Mouse (Mus musculus) myocyte (in vitro differentiated cells): ENCODE results near the gene Gstp3. TPM values are rescaled to one million over a fixed set of nuclear protein-coding genes. Genes with fewer than 3 reads are reported as not detected.

Experiments
- H3K27me3 ChIP-seq: one replicate; pipeline ENCODE4 v1.6.1; 2011; ENCODE audit not compliant: control insufficient read depth, insufficient read depth, insufficient read length
- H3K36me3 ChIP-seq: one replicate; pipeline ENCODE4 v1.6.1; 2011; ENCODE audit not compliant: control insufficient read depth, insufficient read depth
- H3K4me2 ChIP-seq: one replicate; pipeline ENCODE4 v1.6.1; 2011; ENCODE audit warnings: low read depth, control low read depth
- H3K4me3 ChIP-seq: one replicate; pipeline ENCODE4 v1.5.1; 2011; ENCODE audit warnings: mild to moderate bottlenecking, control low read depth, moderate library complexity
- H3K79me2 ChIP-seq: one replicate; pipeline ENCODE4 v1.6.1; 2011; ENCODE audit not compliant: control insufficient read depth, insufficient read depth
- H3ac ChIP-seq: one replicate; pipeline ENCODE4 v1.6.1; 2011; ENCODE audit not compliant: control insufficient read depth, insufficient read length
- CEBPB ChIP-seq: IDR thresholded peaks from 2 replicates; pipeline ENCODE4 v1.6.1; 2011; ENCODE audit warnings: mild to moderate bottlenecking, moderate library complexity; ENCODE audit not compliant: poor library complexity, insufficient read depth, severe bottlenecking
- E2F4 ChIP-seq: IDR thresholded peaks from one replicate; pipeline ENCODE4 v1.6.1; 2011; ENCODE audit warnings: mild to moderate bottlenecking, control low read depth, moderate library complexity; ENCODE audit not compliant: insufficient read depth
- MAX ChIP-seq: IDR thresholded peaks from one replicate; pipeline ENCODE4 v1.6.1; 2011; ENCODE audit warnings: low read depth, mild to moderate bottlenecking, control low read depth
- MYOD1 ChIP-seq, 3 experiments: IDR thresholded peaks; one replicate each; pipeline ENCODE4 v1.6.1; 2011; ENCODE audit warnings: control low read depth in 2 of 3, low read depth in 2 of 3, mild to moderate bottlenecking in 2 of 3, moderate library complexity in 1 of 3; ENCODE audit not compliant: insufficient read length in 2 of 3, control insufficient read depth in 1 of 3
- MYOG ChIP-seq, 3 experiments: IDR thresholded peaks; one replicate each; pipeline ENCODE4 v1.6.1; 2011; ENCODE audit warnings: control low read depth in 2 of 3, low read depth in 2 of 3, mild to moderate bottlenecking in 2 of 3; ENCODE audit not compliant: insufficient read length in 2 of 3, control insufficient read depth in 1 of 3, insufficient read depth in 1 of 3
- POLR2A ChIP-seq: IDR thresholded peaks from one replicate; pipeline ENCODE4 v1.6.1; 2011; ENCODE audit warnings: low read depth, mild to moderate bottlenecking, control low read depth, moderate library complexity; ENCODE audit not compliant: insufficient read length
- POLR2AphosphoS2 ChIP-seq: IDR thresholded peaks from one replicate; pipeline ENCODE4 v1.6.1; 2011; ENCODE audit warnings: low read depth, control low read depth; ENCODE audit not compliant: insufficient read length
- REST ChIP-seq: IDR thresholded peaks from one replicate; pipeline ENCODE4 v1.6.1; 2011; ENCODE audit warnings: mild to moderate bottlenecking, control low read depth, moderate library complexity; ENCODE audit not compliant: insufficient read depth, insufficient read length
- SRF ChIP-seq: IDR thresholded peaks from one replicate; pipeline ENCODE4 v1.6.1; 2011; ENCODE audit warnings: low read depth; ENCODE audit not compliant: control insufficient read depth, insufficient read length
- TCF12 ChIP-seq: IDR thresholded peaks from one replicate; pipeline ENCODE4 v1.6.1; 2011; ENCODE audit warnings: mild to moderate bottlenecking, control low read depth; ENCODE audit not compliant: poor library complexity, insufficient read depth, severe bottlenecking
- TCF3 ChIP-seq: IDR thresholded peaks from one replicate; pipeline ENCODE4 v1.6.1; 2011; ENCODE audit warnings: low read depth, control low read depth; ENCODE audit not compliant: insufficient read length
- USF1 ChIP-seq: IDR thresholded peaks from one replicate; pipeline ENCODE4 v1.6.1; 2011; ENCODE audit warnings: low read depth, mild to moderate bottlenecking, control low read depth, moderate library complexity
- polyA plus RNA-seq: library from polyadenylated mRNA; unstranded; fragments of >200 nt; fragmentation: generic; extraction: Trizol; gene quantifications from one replicate; pipeline ENCODE4 v1.2.1, GENCODE M21; 2012; ENCODE audit warnings: missing spikeins

The Gstp3 gene
- polyA plus RNA-seq, 1 experiment = 0.25 TPM

- Histone ChIP-seq H3K4me2 (peak overlapping the region; percentile 57), H3K36me3 (no peaks in the 10 kb centered on the region), H3ac (no peak overlapping the region), H3K27me3 (no peaks in the 10 kb centered on the region), H3K4me3 (no peak overlapping the region), H3K79me2 (no peaks in the 10 kb centered on the region)
- no peak for TF ChIP-seq POLR2A
- no peak for TF ChIP-seq MYOD1 (IDR thresholded peaks at IDR 0.05; ENCODE audit: control insufficient read depth in 1 of 3, insufficient read length in 2 of 3, low read depth in 2 of 3)
Measured at GRCm38 (mm10) chr19:4091383-4091782, 32.0 kb upstream of the Gstp3 start.

GRCm38 (mm10) chr19:4090446-4090845, 31.1 kb upstream of the Gstp3 start:
- Histone ChIP-seq H3K27me3 (no peaks in the 10 kb centered on the region), H3K79me2 (no peaks in the 10 kb centered on the region), H3ac (no peak overlapping the region), H3K4me3 (no peak overlapping the region), H3K4me2 (peak overlapping the region; percentile 57), H3K36me3 (no peaks in the 10 kb centered on the region)
- TF ChIP-seq USF1 (no peak), MYOG (IDR thresholded peaks at IDR 0.05; ENCODE audit: control insufficient read depth in 1 of 3, insufficient read depth in 1 of 3, insufficient read length in 2 of 3, low read depth in 2 of 3) (peak in 2 of 3 experiments; percentile 18 to 43), MYOD1 (IDR thresholded peaks at IDR 0.05; ENCODE audit: control insufficient read depth in 1 of 3, insufficient read length in 2 of 3, low read depth in 2 of 3) (peak in 2 of 3 experiments; percentile 67 to 80), POLR2AphosphoS2 (no peak), TCF3 (peak; percentile 26), CEBPB (no peak)

- H3K79me2 ChIP-seq = no peaks in the 10 kb centered on the region
- no peak for TF ChIP-seq CEBPB
- TF ChIP-seq SRF = no peak
- no peak for TF ChIP-seq E2F4
- no peak for TF ChIP-seq POLR2AphosphoS2
- no peak for TF ChIP-seq MAX
- TF ChIP-seq MYOD1 (IDR thresholded peaks at IDR 0.05; ENCODE audit: control insufficient read depth in 1 of 3, insufficient read length in 2 of 3, low read depth in 2 of 3) = no peak
- no peak for TF ChIP-seq TCF3
- TF ChIP-seq USF1 = no peak
- TF ChIP-seq TCF12 = no peak
- no peak for TF ChIP-seq REST
- TF ChIP-seq POLR2A = no peak
- no peak for TF ChIP-seq MYOG (IDR thresholded peaks at IDR 0.05; ENCODE audit: control insufficient read depth in 1 of 3, insufficient read depth in 1 of 3, insufficient read length in 2 of 3, low read depth in 2 of 3)
- H3K27me3 ChIP-seq = no peaks in the 10 kb centered on the region
- H3K4me2 ChIP-seq = no peak overlapping the region
- H3K36me3 ChIP-seq = no peaks in the 10 kb centered on the region
- H3K4me3 ChIP-seq = no peak overlapping the region
- H3ac ChIP-seq = no peak overlapping the region
Measured at GRCm38 (mm10) chr19:4089128-4089527, 29.8 kb upstream of the Gstp3 start.

GRCm38 (mm10) chr19:4088146-4088545, 28.8 kb upstream of the Gstp3 start:
- no peaks in the 10 kb centered on the region for H3K36me3 ChIP-seq
- H3K79me2 ChIP-seq = no peaks in the 10 kb centered on the region
- no peaks in the 10 kb centered on the region for H3K27me3 ChIP-seq
- no peak for TF ChIP-seq SRF
- H3K4me3 ChIP-seq = no peak overlapping the region
- H3ac ChIP-seq = no peak overlapping the region
- H3K4me2 ChIP-seq = no peak overlapping the region

GRCm38 (mm10) chr19:4087090-4087489, 27.7 kb upstream of the Gstp3 start:
- H3K79me2 ChIP-seq = no peaks in the 10 kb centered on the region
- no peaks in the 10 kb centered on the region for H3K27me3 ChIP-seq
- no peak overlapping the region for H3ac ChIP-seq
- H3K4me3 ChIP-seq = no peak overlapping the region
- H3K36me3 ChIP-seq = no peaks in the 10 kb centered on the region
- TF ChIP-seq CEBPB (peak; percentile 67; the same call in 1 of the 2 replicates), REST (no peak), MAX (no peak), TCF12 (no peak)
- H3K4me2 ChIP-seq = peak overlapping the region; percentile 23

DNA sequence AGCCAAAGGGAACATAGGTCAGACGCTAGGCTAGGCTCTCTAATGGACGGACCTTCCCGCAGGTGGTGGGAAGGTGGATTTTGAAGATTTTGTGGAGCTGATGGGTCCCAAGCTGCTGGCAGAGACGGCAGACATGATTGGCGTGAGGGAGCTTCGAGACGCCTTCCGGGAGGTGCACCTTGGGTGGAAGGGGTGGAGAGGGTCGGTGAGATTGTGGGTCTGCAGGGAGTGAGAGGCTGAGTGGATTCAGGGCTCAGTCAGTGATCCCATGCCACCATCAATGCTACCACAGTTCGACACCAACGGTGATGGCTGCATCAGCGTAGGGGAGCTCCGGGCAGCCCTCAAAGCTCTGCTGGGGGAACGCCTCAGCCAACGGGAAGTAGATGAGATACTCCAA, 26.8 kb upstream of the Gstp3 start:
- TF ChIP-seq MAX (no peak), CEBPB (no peak), MYOG (IDR thresholded peaks at IDR 0.05; ENCODE audit: control insufficient read depth in 1 of 3, insufficient read depth in 1 of 3, insufficient read length in 2 of 3, low read depth in 2 of 3) (no peak), SRF (no peak), TCF12 (no peak), TCF3 (no peak), MYOD1 (IDR thresholded peaks at IDR 0.05; ENCODE audit: control insufficient read depth in 1 of 3, insufficient read length in 2 of 3, low read depth in 2 of 3) (no peak), REST (no peak), POLR2A (no peak), POLR2AphosphoS2 (no peak), E2F4 (no peak)
- no peak overlapping the region for H3K4me2 ChIP-seq
- H3K4me3 ChIP-seq = no peak overlapping the region
- H3ac ChIP-seq = no peak overlapping the region
- H3K27me3 ChIP-seq = no peaks in the 10 kb centered on the region
- H3K36me3 ChIP-seq = no peaks in the 10 kb centered on the region
- H3K79me2 ChIP-seq = no peaks in the 10 kb centered on the region
